Mouse (Mus musculus) hindbrain, embryonic 13.5 days (tissue): Measurements from ENCODE around the gene Ano9. TPM values are rescaled to one million over a fixed set of nuclear protein-coding genes. Genes with fewer than 3 reads are reported as not detected.

Experiments used
- ATAC-seq: fragments of 200-750 bp; cut with Nextera tagmentation; 2 replicates; pipeline ENCODE4 v1.8.0; 2017; ENCODE audit warnings: moderate TSS enrichment; ENCODE audit not compliant: low FRiP score
- H3K27ac ChIP-seq: fragments of 300-500 bp; sonication (generic); 2 replicates; pipeline ENCODE4 v1.5.1; 2015; ENCODE audit warnings: inconsistent platforms, mild to moderate bottlenecking, moderate library complexity
- H3K27me3 ChIP-seq: fragments of 300-500 bp; sonication (generic); 2 replicates; pipeline ENCODE4 v1.6.1; 2015; ENCODE audit warnings: mild to moderate bottlenecking, inconsistent platforms
- H3K36me3 ChIP-seq: fragments of 300-500 bp; sonication (generic); 2 replicates; pipeline ENCODE4 v1.6.1; 2015; ENCODE audit warnings: mild to moderate bottlenecking, inconsistent platforms
- H3K4me1 ChIP-seq: fragments of 300-500 bp; sonication (generic); replicated peaks from 2 replicates; pipeline ENCODE4 v1.6.1; 2015; ENCODE audit warnings: inconsistent platforms
- H3K4me2 ChIP-seq: fragments of 300-500 bp; sonication (generic); 2 replicates; pipeline ENCODE4 v1.6.1; 2015; ENCODE audit warnings: inconsistent platforms, mild to moderate bottlenecking, moderate library complexity
- H3K4me3 ChIP-seq: fragments of 300-500 bp; sonication (generic); 2 replicates; pipeline ENCODE4 v1.5.1; 2015; ENCODE audit warnings: mild to moderate bottlenecking, inconsistent platforms
- H3K9ac ChIP-seq: fragments of 300-500 bp; sonication (generic); 2 replicates; pipeline ENCODE4 v1.6.1; 2015; ENCODE audit warnings: mild to moderate bottlenecking, inconsistent platforms
- H3K9me3 ChIP-seq: fragments of 300-500 bp; sonication (generic); 2 replicates; pipeline ENCODE4 v1.6.1; 2016; ENCODE audit warnings: inconsistent platforms
- WGBS: fragments of 180-500 bp; shearing (Covaris S2); methylation state at CpG from one replicate; pipeline ENCODE4 v1.1.7; 2015; 5-methylcytosine and 5-hydroxymethylcytosine counted together
- polyA plus RNA-seq: library from polyadenylated mRNA; unstranded; fragments of >200 nt; fragmentation: Nextera tagmentation; extraction: Ambion mirVana; gene quantifications from 2 replicates; pipeline ENCODE4 v1.2.1, GENCODE M21; 2015

Ano9 gene
- polyA plus RNA-seq, 1 experiment from 2014 or later: 0.09 TPM

DNA sequence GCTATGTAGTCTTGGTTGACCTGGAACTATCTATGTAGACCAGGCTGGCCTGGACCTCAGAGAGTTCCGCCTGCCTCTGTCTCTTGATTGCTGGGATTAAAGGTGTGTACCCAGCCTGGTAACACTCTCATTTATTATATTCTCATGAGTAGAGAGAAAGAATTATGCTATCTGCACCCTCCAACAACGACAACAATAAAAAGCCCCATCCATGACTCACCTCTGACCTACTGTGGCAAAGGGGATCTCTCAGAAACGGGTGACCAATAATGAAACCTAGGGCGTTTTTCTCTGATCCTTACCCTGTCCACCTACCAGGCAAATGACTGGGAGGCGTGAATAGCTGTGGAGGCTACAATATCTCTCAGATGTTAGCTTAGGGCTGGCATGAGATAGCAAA is 20.4 kb downstream of the Ano9 start:
- no peaks in the 10 kb centered on the region for H3K36me3 ChIP-seq
- ATAC-seq: no peak
- no peak overlapping the region for H3K4me2 ChIP-seq
- 81% methylated on average over 5 of the region's 5 CpGs for WGBS
- H3K27me3 ChIP-seq: peaks cover 72% of the 10 kb centered on the region
- no peak overlapping the region for H3K9ac ChIP-seq
- no peak overlapping the region for H3K27ac ChIP-seq
- H3K4me3 ChIP-seq: no peak overlapping the region
- H3K4me1 ChIP-seq: peaks cover 22% of the 10 kb centered on the region
- H3K9me3 ChIP-seq: no peaks in the 10 kb centered on the region

- Histone ChIP-seq H3K9me3 (no peaks in the 10 kb centered on the region), H3K27me3 (peaks cover 72% of the 10 kb centered on the region), H3K9ac (no peak overlapping the region), H3K36me3 (no peaks in the 10 kb centered on the region), H3K4me2 (no peak overlapping the region), H3K4me1 (peaks cover 24% of the 10 kb centered on the region), H3K4me3 (no peak overlapping the region), H3K27ac (no peak overlapping the region)
- WGBS: 51% methylated on average over 6 of the region's 6 CpGs
- ATAC-seq: no peak
Observed at GRCm38 (mm10) chr7:141096649-141097056, 21.0 kb downstream of the Ano9 start.

GRCm38 (mm10) chr7:141096021-141096420 is 21.6 kb downstream of the Ano9 start:
- Histone ChIP-seq H3K36me3 (no peaks in the 10 kb centered on the region), H3K9me3 (no peaks in the 10 kb centered on the region), H3K4me2 (no peak overlapping the region), H3K4me1 (peaks cover 24% of the 10 kb centered on the region), H3K27ac (no peak overlapping the region), H3K27me3 (peaks cover 72% of the 10 kb centered on the region), H3K4me3 (no peak overlapping the region), H3K9ac (no peak overlapping the region)
- 76% methylated on average over 6 of the region's 6 CpGs for WGBS
- ATAC-seq: no peak

- peaks cover 72% of the 10 kb centered on the region for H3K27me3 ChIP-seq
- H3K4me3 ChIP-seq: no peak overlapping the region
- peaks cover 15% of the 10 kb centered on the region for H3K4me1 ChIP-seq
- no peak overlapping the region for H3K27ac ChIP-seq
- no peak overlapping the region for H3K4me2 ChIP-seq
- 56% methylated on average over 15 of the region's 15 CpGs for WGBS
- no peaks in the 10 kb centered on the region for H3K9me3 ChIP-seq
- no peaks in the 10 kb centered on the region for H3K36me3 ChIP-seq
- H3K9ac ChIP-seq: no peak overlapping the region
- ATAC-seq: no peak
Observed at GRCm38 (mm10) chr7:141094487-141095205, 23.0 kb downstream of the Ano9 start.

DNA sequence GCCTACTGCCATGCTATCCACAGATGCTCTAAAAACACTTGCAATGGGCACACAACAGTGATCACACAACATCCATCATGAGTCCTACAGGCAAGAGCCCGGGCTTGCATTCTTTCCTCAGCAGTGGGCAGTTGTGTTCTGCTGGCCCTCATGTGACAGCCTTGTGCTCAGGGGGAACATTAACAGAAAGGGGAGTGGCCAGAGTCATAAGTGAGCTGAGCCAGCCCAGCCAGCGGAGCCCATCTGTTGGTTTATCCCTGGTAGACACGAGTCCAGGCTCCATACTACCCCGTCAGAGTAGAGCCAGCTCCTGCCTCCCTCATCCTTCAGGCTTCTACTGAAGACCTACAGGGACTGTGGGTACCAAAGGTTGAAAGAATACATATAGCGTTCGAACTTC is 23.7 kb downstream of the Ano9 start:
- Histone ChIP-seq H3K4me2 (no peak overlapping the region), H3K9me3 (no peaks in the 10 kb centered on the region), H3K27ac (no peak overlapping the region), H3K27me3 (peaks cover 72% of the 10 kb centered on the region), H3K4me3 (no peak overlapping the region), H3K9ac (no peak overlapping the region), H3K36me3 (no peaks in the 10 kb centered on the region), H3K4me1 (peaks cover 12% of the 10 kb centered on the region)
- ATAC-seq: no peak
- 74% methylated on average over 6 of the region's 6 CpGs for WGBS

DNA sequence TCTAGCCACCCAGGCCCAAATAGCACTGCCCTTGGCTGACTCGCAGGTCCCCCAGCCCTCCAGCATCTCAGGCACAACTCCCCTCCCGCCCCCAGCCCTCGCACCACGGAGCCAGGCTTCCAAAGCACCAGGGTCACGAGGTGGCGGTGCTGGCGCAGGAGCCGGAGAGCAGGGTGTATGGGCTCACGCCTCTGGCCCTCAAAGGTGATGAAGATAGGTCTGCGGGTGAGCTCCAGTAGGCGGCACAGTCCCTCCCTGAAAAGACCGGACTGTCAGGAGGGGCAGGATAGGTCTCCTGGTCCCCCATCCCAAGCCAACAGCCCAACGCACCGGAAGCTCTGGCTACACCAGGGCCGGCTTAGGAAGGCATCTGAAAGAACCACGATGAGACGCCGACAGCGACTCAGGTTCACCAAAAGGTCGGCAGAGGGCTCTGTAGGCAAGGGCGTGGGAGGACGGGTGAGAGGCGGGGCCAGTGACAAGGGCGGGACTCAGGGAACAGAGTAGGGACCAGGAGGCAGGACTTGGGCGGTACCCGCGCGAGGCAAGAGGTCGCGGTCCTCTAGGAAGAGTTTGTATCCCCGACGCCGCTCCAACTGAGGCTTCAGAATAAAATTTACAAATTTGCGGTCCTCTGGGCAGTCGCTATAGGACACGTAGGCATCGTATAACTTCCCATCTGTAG is 25.4 kb downstream of the Ano9 start:
- Histone ChIP-seq H3K9ac (no peak overlapping the region), H3K36me3 (no peaks in the 10 kb centered on the region), H3K27me3 (peaks cover 76% of the 10 kb centered on the region), H3K27ac (no peak overlapping the region), H3K9me3 (no peaks in the 10 kb centered on the region), H3K4me2 (peak overlapping the region; percentile 47), H3K4me3 (peak overlapping the region; percentile 15), H3K4me1 (peaks cover 22% of the 10 kb centered on the region)
- ATAC-seq: peak; percentile 73; the same call in 1 of the 2 replicates
- 8% methylated on average over 37 of the region's 37 CpGs for WGBS

DNA sequence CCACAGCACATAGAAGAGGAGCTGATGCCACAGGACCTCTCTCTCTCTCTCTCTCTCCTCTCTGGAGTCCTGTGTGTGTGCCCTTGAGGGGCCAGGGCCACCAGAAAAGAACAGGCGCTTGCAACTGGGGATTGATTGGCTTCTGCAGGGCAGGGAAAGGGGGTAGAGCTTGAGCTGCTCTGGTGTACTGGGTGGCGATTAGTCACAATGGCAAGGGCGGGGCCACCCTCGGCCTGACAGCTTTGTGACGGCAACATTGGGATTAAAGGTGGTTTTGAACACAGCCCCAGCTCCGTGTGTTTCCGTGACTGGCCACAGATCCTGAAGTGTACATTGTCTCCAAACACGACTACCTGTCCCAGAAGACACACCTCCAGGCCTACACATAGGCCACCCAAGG is 27.4 kb downstream of the Ano9 start:
- Histone ChIP-seq H3K4me1 (peaks cover 22% of the 10 kb centered on the region), H3K4me3 (no peak overlapping the region), H3K36me3 (no peaks in the 10 kb centered on the region), H3K27ac (no peak overlapping the region), H3K9me3 (no peaks in the 10 kb centered on the region), H3K9ac (no peak overlapping the region), H3K4me2 (no peak overlapping the region), H3K27me3 (peaks cover 68% of the 10 kb centered on the region)
- ATAC-seq: no peak
- 61% methylated on average over 8 of the region's 8 CpGs for WGBS

GRCm38 (mm10) chr7:141088473-141088872 is 29.1 kb downstream of the Ano9 start:
- Histone ChIP-seq H3K4me2 (0 out of 2 replicates have a peak overlapping the region, but pooled peaks have one; percentile 15), H3K27ac (no peak overlapping the region), H3K9ac (no peak overlapping the region), H3K36me3 (no peaks in the 10 kb centered on the region), H3K27me3 (peaks cover 62% of the 10 kb centered on the region), H3K4me3 (no peak overlapping the region), H3K9me3 (no peaks in the 10 kb centered on the region), H3K4me1 (peaks cover 19% of the 10 kb centered on the region)
- WGBS: 21% methylated on average over 18 of the region's 18 CpGs
- ATAC-seq: no peak

GRCm38 (mm10) chr7:141087894-141088293 is 29.7 kb downstream of the Ano9 start:
- Histone ChIP-seq H3K4me3 (no peak overlapping the region), H3K9me3 (no peaks in the 10 kb centered on the region), H3K9ac (no peak overlapping the region), H3K36me3 (no peaks in the 10 kb centered on the region), H3K4me2 (no peak overlapping the region), H3K4me1 (peaks cover 19% of the 10 kb centered on the region), H3K27ac (no peak overlapping the region), H3K27me3 (peaks cover 59% of the 10 kb centered on the region)
- WGBS: 40% methylated on average over 8 of the region's 8 CpGs
- no peak for ATAC-seq

DNA sequence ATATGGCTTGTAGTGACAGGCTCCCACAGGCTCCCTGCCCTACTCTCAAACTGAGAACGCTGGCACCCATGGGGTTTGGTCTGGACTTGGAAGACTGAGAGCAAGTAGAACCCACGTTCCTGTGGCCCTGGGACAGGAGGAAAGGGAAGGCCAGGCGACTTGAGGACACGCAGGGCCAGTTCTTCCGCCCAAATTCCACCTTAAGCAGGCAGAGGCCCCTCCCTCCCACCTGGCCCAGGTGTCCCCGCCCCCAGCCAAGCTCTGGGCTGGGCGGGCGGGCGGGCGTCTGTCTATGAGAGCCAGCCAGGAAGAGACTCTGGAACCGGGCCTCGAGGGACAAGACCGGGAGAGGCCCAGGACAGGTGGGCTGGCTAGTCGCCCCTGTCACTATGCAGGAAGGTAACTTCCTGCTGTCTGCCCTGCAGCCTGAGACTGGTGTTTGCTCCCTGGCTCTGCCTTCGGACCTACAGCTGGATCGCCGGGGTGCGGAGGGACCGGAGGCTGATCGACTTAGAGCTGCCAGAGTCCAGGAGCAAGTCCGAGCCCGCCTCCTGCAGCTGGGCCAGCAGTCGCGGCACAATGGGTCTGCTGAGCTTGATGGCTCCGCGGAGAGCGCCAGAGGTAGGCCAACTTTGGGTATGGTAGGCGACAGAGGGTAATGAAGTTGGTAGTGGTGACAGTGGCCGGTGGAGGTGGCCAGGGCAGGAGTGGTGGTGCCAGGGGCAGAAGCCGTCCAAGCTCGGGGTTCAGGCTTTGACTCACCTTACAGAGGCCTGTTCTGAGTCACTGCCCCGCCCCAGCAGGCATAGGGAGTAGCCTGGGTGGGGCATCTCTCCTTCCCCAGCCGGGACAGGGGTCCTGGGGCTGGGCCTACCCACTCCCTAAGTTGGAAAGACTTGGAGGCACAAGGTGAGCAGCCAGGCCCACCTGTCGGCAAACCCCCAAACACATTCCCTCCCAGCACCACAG is 37.8 kb downstream of the Ano9 start:
- Histone ChIP-seq H3K9ac (no peak overlapping the region), H3K27me3 (peaks cover 19% of the 10 kb centered on the region), H3K4me2 (no peak overlapping the region), H3K27ac (no peak overlapping the region), H3K36me3 (no peaks in the 10 kb centered on the region), H3K4me3 (no peak overlapping the region), H3K4me1 (no peaks in the 10 kb centered on the region), H3K9me3 (no peaks in the 10 kb centered on the region)
- WGBS: 32% methylated on average over 34 of the region's 34 CpGs
- ATAC-seq: no peak

DNA sequence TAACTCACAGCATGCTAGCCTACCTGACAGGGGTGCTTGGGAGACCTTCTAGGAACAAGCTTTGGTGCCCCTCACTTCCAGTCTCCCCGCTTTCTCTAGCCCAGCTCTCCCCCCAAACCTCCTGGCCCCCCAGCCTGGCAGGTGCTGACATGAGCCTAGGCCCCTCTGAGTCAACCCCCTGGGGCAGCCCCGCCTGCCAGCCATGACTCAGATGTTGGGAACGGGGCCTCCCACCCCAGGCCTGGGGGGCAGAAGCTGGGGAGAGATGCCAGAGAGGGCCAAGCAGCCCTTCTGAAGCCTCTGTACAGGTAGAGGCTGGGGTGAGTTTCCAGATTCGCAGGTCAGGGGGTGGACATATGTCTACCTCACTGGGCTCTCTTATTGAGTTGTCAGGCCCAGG is 38.7 kb downstream of the Ano9 start:
- peaks cover 19% of the 10 kb centered on the region for H3K27me3 ChIP-seq
- no peak overlapping the region for H3K27ac ChIP-seq
- no peaks in the 10 kb centered on the region for H3K9me3 ChIP-seq
- no peak overlapping the region for H3K9ac ChIP-seq
- no peaks in the 10 kb centered on the region for H3K36me3 ChIP-seq
- WGBS: 79% methylated on average over 4 of the region's 4 CpGs
- H3K4me2 ChIP-seq: no peak overlapping the region
- ATAC-seq: no peak
- no peak overlapping the region for H3K4me3 ChIP-seq
- H3K4me1 ChIP-seq: no peaks in the 10 kb centered on the region

DNA sequence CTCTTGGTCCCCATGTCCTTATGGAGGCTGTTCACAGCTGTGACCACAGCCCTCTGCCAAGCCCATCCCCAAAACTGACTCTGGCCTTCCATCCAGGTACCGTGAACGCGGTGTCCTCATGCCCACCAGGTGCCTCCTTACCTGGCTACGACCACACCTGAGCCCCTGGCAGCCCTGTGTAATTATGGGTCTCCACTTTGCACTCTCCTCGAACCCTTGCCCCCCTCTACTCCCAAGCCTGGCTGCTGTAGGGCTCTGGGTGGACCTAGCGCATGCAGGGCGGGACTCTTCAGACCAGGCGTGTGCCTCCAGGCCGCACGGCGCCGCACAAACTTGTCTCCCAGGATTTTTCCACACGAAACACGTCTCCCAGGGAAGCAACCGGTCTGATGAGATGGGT is 39.8 kb downstream of the Ano9 start, which contains the start of gene Pkp3:
Gene Pkp3 (plus strand): TSS at position 378 of the 400 bp plus-strand sequence.
- Histone ChIP-seq H3K27me3 (peaks cover 19% of the 10 kb centered on the region), H3K36me3 (no peaks in the 10 kb centered on the region), H3K9ac (no peak within 1 kb of the TSS), H3K27ac (no peak within 1 kb of the TSS), H3K9me3 (no peaks in the 10 kb centered on the region), H3K4me2 (no peak within 1 kb of the TSS), H3K4me1 (no peaks in the 10 kb centered on the region), H3K4me3 (no peak within 1 kb of the TSS)
- WGBS: 90% methylated on average over 15 of the region's 15 CpGs
- ATAC-seq: no peak
